Mouse (Mus musculus): Measurements from ENCODE around the gene Gm5800.
"Not testable (repeated sequence)": the region's sequence is repeated elsewhere in the genome, so short reads cannot be mapped to it uniquely, and the experiment has no call there.

Gm5800 gene

DNA sequence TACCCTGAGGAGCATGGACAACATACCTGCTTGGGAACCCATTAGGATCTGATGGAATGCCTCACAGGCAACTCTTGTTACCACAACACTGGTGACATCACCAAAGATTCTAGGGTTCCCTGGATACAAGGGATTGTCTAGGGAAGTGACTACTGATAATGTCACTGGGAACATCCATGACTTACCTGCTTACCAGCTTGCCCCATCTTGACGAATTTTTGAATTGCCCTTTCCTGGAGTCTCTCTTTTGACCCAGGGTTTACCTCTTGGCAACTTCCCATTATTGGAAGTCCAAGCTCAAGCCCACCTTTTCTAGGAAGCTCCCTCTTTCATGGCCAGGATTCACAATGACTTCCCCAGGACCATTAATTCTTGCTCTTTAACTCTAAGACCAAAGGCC lies at the start of gene Gm5800:
Gene Gm5800, minus strand, starts transcription at position 101 of the 400 bp plus-strand sequence.
- DNase-seq: no peak

GRCm38 (mm10) chr14:51755944-51756343 lies 39.0 kb upstream of the Gm5800 start:
- no peak for DNase-seq

DNA sequence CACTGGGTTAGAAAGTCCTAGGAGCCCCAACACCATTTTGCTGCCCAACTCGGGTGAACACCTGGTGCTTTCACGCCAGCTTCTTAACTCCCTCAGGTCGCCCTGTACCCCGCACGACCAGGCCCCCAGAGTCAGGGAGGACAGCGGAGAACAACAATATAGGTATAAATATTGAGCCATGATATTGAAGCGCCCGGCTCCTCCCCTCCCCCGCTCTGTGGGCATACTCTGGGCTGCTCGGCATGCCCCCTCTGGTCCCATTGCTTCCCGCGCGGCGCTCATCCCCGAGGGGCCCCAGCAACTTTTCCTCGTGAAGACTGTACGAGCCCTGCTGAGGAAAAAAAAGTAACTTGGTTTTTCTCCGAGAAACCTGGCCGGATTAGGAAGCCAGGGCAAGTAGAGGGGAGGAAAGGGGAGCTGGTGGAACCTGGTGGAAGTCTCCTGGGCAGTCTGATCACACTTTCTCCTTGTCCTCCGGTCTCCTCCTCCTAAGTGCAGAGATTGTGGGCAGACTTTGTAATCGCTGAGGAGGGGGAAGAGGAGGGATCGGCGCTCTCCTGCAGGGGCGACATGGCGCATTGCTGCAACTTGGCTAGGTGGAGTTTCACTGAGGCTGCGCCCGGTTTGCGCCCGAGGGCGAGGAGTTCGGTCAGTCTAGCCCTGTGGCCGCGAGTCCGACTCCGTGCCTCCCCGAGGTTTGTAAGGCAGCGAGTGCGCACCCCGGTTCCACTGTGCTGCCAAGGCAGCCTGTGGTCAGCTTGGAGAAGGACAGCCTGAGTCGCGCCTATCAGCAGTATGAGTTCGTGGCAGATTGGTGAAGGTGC lies 23.6 kb upstream of the Gm5800 start:
- DNase-seq: no peak

DNA sequence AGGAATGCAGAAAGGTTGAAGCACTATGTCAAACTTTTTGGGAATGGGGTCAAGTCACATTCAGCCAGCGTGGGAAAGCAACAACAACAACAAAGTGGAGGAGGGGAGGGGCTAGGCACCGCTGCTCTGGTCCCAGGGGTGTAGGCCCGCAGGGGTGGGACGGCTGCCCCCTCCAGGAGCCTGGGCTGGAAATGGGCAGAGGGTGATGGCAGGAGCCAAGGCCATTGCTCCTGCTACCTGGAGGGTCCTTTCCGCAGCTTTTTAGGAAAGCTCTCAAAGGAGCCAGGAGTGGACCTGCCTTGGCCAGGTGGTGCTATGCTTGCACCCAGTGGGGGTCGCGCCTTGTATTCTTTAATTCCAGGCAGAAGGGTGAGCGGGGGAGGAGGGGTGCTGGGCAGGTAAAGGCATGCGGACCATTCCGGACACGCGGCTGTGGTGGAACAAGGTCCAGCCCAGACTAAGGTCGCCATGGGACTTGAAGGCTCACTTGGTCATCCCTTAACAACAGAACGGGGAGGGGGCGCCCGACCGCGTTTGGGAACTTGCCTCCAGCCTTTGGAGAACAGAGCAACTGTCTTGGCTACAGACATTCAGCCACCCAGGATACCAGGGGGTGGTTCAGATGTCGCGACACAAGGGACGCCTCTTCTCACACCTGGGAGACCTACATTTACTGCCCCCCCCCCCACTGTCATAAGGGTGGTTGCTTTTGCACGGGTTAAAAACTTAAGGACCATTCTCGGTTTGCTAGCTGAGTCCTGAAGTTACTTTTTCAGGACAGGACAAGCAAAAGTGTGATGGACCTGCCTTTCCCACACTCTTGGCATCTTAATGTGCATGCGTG lies 22.4 kb upstream of the Gm5800 start:
- no peak for DNase-seq

DNA sequence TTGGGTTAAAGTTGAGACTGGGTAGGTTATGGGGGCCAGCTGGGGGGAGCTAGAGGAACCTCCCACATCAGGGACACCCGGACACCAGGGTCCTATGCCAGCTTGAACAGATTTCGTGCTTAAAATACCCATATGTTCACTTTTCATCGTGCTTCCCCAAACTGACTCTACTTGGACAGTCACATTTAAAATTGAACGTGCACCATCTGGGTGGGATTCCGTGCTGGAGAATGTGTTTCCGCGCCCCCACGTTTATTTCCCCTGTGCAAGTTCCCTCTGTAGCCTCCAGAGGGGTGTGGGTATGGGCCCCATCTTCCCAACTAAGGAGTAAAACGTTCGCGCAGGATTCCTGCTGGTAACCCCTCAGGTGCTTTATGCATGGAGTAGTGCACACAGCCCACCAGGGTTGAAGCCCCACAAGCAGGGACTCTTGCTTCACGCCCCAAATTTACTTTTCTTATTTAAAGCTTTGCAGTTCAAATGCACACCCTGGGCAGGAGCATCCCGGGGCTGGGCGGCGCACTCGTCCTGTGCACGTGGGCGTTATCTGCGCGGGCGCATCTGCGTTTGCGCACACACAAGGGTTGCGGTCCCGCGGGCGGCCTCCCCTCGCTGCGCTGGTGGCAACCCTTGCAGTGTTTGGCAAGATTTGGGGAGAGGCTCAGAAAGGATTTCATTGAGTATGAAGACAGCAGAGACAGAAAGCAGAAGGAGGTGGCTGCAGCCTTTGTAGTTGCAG lies 21.6 kb upstream of the Gm5800 start:
- peak; percentile 30 for DNase-seq

DNA sequence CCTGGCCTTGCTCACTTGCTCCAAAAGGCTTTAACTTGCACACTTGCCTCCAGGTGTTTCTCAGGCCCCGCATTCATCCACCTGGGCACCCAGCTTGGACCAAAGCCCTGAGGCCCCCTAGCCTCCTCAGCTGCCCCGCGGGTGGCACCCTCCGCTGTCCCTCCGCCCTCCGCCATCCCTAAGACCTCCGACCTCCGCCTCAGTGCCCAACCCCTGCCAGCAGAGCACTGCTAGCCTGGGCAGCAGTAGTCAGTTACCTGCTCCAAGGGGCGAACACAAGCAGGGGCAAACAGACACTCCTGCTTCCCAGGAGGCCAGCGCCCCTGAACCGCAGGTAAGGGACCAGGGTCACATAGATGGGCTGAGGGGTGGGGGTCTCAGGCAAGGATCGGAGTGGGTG lies 21.0 kb upstream of the Gm5800 start:
- no peak for DNase-seq

DNA sequence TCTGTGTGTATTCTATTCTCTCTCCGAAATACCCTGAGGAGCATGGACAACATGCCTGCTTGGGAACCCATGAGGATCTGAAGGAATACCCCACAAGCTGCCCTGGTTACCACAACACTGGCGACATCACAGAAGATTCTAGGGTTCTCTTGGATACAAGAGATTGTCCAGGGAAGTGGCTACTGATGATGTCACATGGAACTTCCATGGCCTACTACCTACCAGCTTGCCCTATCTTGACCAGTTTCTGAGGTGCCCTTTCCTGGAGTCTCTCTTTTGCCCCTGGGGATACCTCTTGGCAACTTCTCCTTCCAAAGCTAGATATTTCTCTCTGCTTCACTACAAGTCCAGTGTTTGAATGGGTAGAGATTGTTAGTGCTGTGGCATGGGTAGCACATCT lies 21.6 kb downstream of the Gm5800 start, which contains the start of gene Gm17079:
Gene Gm17079, minus strand, starts transcription at position 101 of the 400 bp plus-strand sequence.
- not testable (repeated sequence) for DNase-seq

- no peak for DNase-seq
These were observed 39.7 kb downstream of the Gm5800 start for GRCm38 (mm10) chr14:51677269-51677668.

Measured in right cerebral cortex, postnatal 14 days (tissue).